Mouse (Mus musculus): ENCODE data around the gene Poll. TPM values are rescaled to one million over a fixed set of nuclear protein-coding genes. Genes with fewer than 3 reads are reported as not detected.
A peak's percentile ranks its signal among the peaks of the same experiment; 100 is the strongest.

The Poll gene
- 10 to 100 TPM; 13.5 to 16.0 TPM for total RNA-seq (2021)
- long read RNA-seq, experiment 1, transcript Poll-201 (9 exons, 2,324 nt) = major isoform, 12 of 16 reads
- long read RNA-seq, experiment 1, partial matches to known transcripts = 3 of 16 reads
- long read RNA-seq, experiment 1, other reads (novel, unspliced or antisense) = 1 of 16 reads
- long read RNA-seq, experiment 2, transcript Poll-201 (9 exons, 2,324 nt) = major isoform, 13 of 15 reads
- long read RNA-seq, experiment 2, partial matches to known transcripts = 2 of 15 reads
- long read RNA-seq, experiment 2, other reads (novel, unspliced or antisense) = 0 of 15 reads

- TF ChIP-seq CTCF (IDR thresholded peaks at IDR 0.05) = no peak
These were observed at the start of gene Poll, which contains the start of gene Gm17018 for GRCm38 (mm10) chr19:45560153-45560890. TSS of gene Poll (minus strand) at chr19:45560531. TSS of gene Gm17018 (plus strand) at chr19:45560615.

GRCm38 (mm10) chr19:45608648-45609339 lies 48.5 kb upstream of the Poll start:
- intact Hi-C loops (cut with DNase I) = no loop called here
- no peak overlapping the region for H3K4me3 ChIP-seq
- DNase-seq = no peak
- no peak overlapping the region for H3K27ac ChIP-seq
- no peak for TF ChIP-seq CTCF (IDR thresholded peaks at IDR 0.05)

More at GRCm38 (mm10) chr19:45560153-45560890, at the start of gene Poll, which contains the start of gene Gm17018:
- intact Hi-C loops (cut with DNase I) = no loop called here
- Histone ChIP-seq H3K4me3 (peak within 1 kb of the TSS; percentile 91), H3K27ac (peak within 1 kb of the TSS; percentile 91)
- DNase-seq = peak; percentile 91

- H3K4me3 ChIP-seq = no peak overlapping the region
- intact Hi-C loops (cut with DNase I) = no loop called here
- DNase-seq = no peak
- no peak overlapping the region for H3K27ac ChIP-seq
- TF ChIP-seq CTCF (IDR thresholded peaks at IDR 0.05) = no peak
These were observed 47.1 kb upstream of the Poll start for GRCm38 (mm10) chr19:45607479-45607878.

- Histone ChIP-seq H3K4me3 (no peak overlapping the region), H3K27ac (no peak overlapping the region)
- DNase-seq = no peak
- TF ChIP-seq CTCF (IDR thresholded peaks at IDR 0.05) = no peak
- intact Hi-C loops (cut with DNase I) = no loop called here
These were observed 46.4 kb upstream of the Poll start for GRCm38 (mm10) chr19:45606701-45607100.

- Histone ChIP-seq H3K4me3 (no peak overlapping the region), H3K27ac (no peak overlapping the region)
- DNase-seq = no peak
- intact Hi-C loops (cut with DNase I) = no loop called here
- TF ChIP-seq CTCF (IDR thresholded peaks at IDR 0.05) = no peak
These were observed 42.3 kb upstream of the Poll start for GRCm38 (mm10) chr19:45602606-45603005.

GRCm38 (mm10) chr19:45597106-45597505 lies 36.8 kb upstream of the Poll start:
- no peak for DNase-seq
- H3K27ac ChIP-seq = no peak overlapping the region
- TF ChIP-seq CTCF (IDR thresholded peaks at IDR 0.05) = no peak
- H3K4me3 ChIP-seq = no peak overlapping the region
- intact Hi-C loops (cut with DNase I) = no loop called here

GRCm38 (mm10) chr19:45596434-45596833 lies 36.1 kb upstream of the Poll start:
- no peak overlapping the region for H3K27ac ChIP-seq
- DNase-seq = no peak
- intact Hi-C loops (cut with DNase I) = no loop called here
- no peak overlapping the region for H3K4me3 ChIP-seq
- TF ChIP-seq CTCF (IDR thresholded peaks at IDR 0.05) = no peak

GRCm38 (mm10) chr19:45596019-45596418 lies 35.7 kb upstream of the Poll start:
- no peak for TF ChIP-seq CTCF (IDR thresholded peaks at IDR 0.05)
- intact Hi-C loops (cut with DNase I) = no loop called here
- no peak overlapping the region for H3K27ac ChIP-seq
- DNase-seq = peak; percentile 77
- H3K4me3 ChIP-seq = no peak overlapping the region

- Histone ChIP-seq H3K4me3 (no peak overlapping the region), H3K27ac (no peak overlapping the region)
- intact Hi-C loops (cut with DNase I) = no loop called here
- no peak for TF ChIP-seq CTCF (IDR thresholded peaks at IDR 0.05)
- no peak for DNase-seq
These were observed 35.1 kb upstream of the Poll start for GRCm38 (mm10) chr19:45595481-45595880.

GRCm38 (mm10) chr19:45594079-45594478 lies 33.7 kb upstream of the Poll start:
- no peak for TF ChIP-seq CTCF (IDR thresholded peaks at IDR 0.05)
- intact Hi-C loops (cut with DNase I) = no loop called here
- Histone ChIP-seq H3K4me3 (no peak overlapping the region), H3K27ac (no peak overlapping the region)
- no peak for DNase-seq

GRCm38 (mm10) chr19:45592916-45593315 lies 32.6 kb upstream of the Poll start:
- Histone ChIP-seq H3K27ac (no peak overlapping the region), H3K4me3 (no peak overlapping the region)
- DNase-seq = no peak
- TF ChIP-seq CTCF (IDR thresholded peaks at IDR 0.05) = no peak
- intact Hi-C loops (cut with DNase I) = no loop called here

- TF ChIP-seq CTCF (IDR thresholded peaks at IDR 0.05) = no peak
- Histone ChIP-seq H3K4me3 (peak overlapping the region; percentile 23; the same call in 1 of the 2 replicates), H3K27ac (peak overlapping the region; percentile 38)
- peak; percentile 53 for DNase-seq
- intact Hi-C loops (cut with DNase I) = no loop called here
These were observed 31.4 kb upstream of the Poll start for GRCm38 (mm10) chr19:45591704-45592103.

GRCm38 (mm10) chr19:45589761-45590160 lies 29.4 kb upstream of the Poll start:
- no peak for TF ChIP-seq CTCF (IDR thresholded peaks at IDR 0.05)
- intact Hi-C loops (cut with DNase I) = no loop called here
- H3K27ac ChIP-seq = no peak overlapping the region
- H3K4me3 ChIP-seq = no peak overlapping the region
- no peak for DNase-seq

All from gastrocnemius, adult 2 months (tissue).